Mouse (Mus musculus): Measurements from ENCODE around the gene Chd8. TPM values are rescaled to one million over a fixed set of nuclear protein-coding genes. Genes with fewer than 3 reads are reported as not detected.

Chd8 gene
- total RNA-seq, 2 experiments from 2014 or later, result 38.6 to 43.2 TPM

Other genes with a start within 250 kb of the Chd8 start
- 1 to 10 TPM; 2.1 to 2.3 TPM for gene Tmem253, start 242.1 kb downstream of the Chd8 start, total RNA-seq (2021)
- 10 to 100 TPM; 27.8 to 31.7 TPM for gene Zfp219, start 237.0 kb downstream of the Chd8 start, total RNA-seq (2021)
- gene Olfr221, start 215.3 kb downstream of the Chd8 start, total RNA-seq (2021), result not detected
- gene Hnrnpc, start 153.8 kb downstream of the Chd8 start, total RNA-seq (2021), result 100 to 1,000 TPM; 125 to 133 TPM
- gene Rpgrip1, start 147.1 kb downstream of the Chd8 start, total RNA-seq (2021), result not detected
- gene Supt16, start 60.4 kb downstream of the Chd8 start, total RNA-seq (2021), result 10 to 100 TPM; 21.7 to 25.5 TPM
- gene Tox4, start 21.4 kb upstream of the Chd8 start, total RNA-seq (2021), result 10 to 100 TPM; 35.7 to 38.8 TPM
- gene Rab2b, start 21.8 kb upstream of the Chd8 start, total RNA-seq (2021), result 1 to 10 TPM; 4.1 to 7.2 TPM
- gene Mettl3, start 47.3 kb upstream of the Chd8 start, total RNA-seq (2021), result 10 to 100 TPM; 16.5 to 18.1 TPM
- 1 to 10 TPM; 2.0 to 2.4 TPM for gene Sall2, start 71.0 kb upstream of the Chd8 start, total RNA-seq (2021)
- not detected for gene Olfr1513, start 98.6 kb upstream of the Chd8 start, total RNA-seq (2021)
- gene Olfr1512, start 121.4 kb upstream of the Chd8 start, total RNA-seq (2021), result not detected
- not detected for gene Olfr1511, start 139.6 kb upstream of the Chd8 start, total RNA-seq (2021)
- not detected for gene Olfr1510, start 156.6 kb upstream of the Chd8 start, total RNA-seq (2021)
- not detected for gene Olfr1509, start 185.2 kb upstream of the Chd8 start, total RNA-seq (2021)
- gene Olfr1508, start 209.7 kb upstream of the Chd8 start, total RNA-seq (2021), result not detected
- gene Olfr1507, start 238.0 kb upstream of the Chd8 start, total RNA-seq (2021), result not detected

All from heart, postnatal 36 days (tissue).